Mouse (Mus musculus) kidney, embryonic 14.5 days (tissue): ENCODE measurements around the gene Tmem186. TPM values are rescaled to one million over a fixed set of nuclear protein-coding genes. Genes with fewer than 3 reads are reported as not detected.

Source experiments
- microRNA-seq: library from miRNA; unstranded; fragments of <30 nt; microRNA quantifications from one replicate; pipeline ENCODE4, GENCODE M21; 2016
- polyA plus RNA-seq: library from polyadenylated mRNA; unstranded; fragments of >200 nt; fragmentation: Nextera tagmentation; extraction: Ambion mirVana; gene quantifications from 2 replicates; pipeline ENCODE4 v1.2.1, GENCODE M21; 2014

Gene Tmem186
- polyA plus RNA-seq, 1 experiment from 2014 or later = 13.7 TPM

Small RNA genes within 50 kb of the gene (microRNA-seq; reads per million reads assigned to microRNA genes)
- not detected for gene Gm22137

Other genes starting within 250 kb of the Tmem186 start
- not detected in 2 replicates for gene Tmem114, start 212.6 kb downstream of the Tmem186 start, polyA plus RNA-seq
- gene Mettl22, start 166.9 kb downstream of the Tmem186 start, polyA plus RNA-seq = 20.5 and 22.2 TPM in 2 replicates
- 15.8 and 27.2 TPM in 2 replicates for gene Abat, start 124.3 kb downstream of the Tmem186 start, polyA plus RNA-seq
- 44.5 and 59.4 TPM in 2 replicates for gene Pmm2, start within 50 bp of the Tmem186 start, polyA plus RNA-seq
- 23.1 and 45.2 TPM in 2 replicates for gene Carhsp1, start 34.4 kb upstream of the Tmem186 start, polyA plus RNA-seq
- not detected in 2 replicates for gene Gm5767, start 43.1 kb upstream of the Tmem186 start, polyA plus RNA-seq
- 46.2 and 61.4 TPM in 2 replicates for gene Usp7, start 154.6 kb upstream of the Tmem186 start, polyA plus RNA-seq
- 17.2 and 19.0 TPM in 2 replicates for gene 1810013L24Rik, start 192.4 kb upstream of the Tmem186 start, polyA plus RNA-seq